Mouse (Mus musculus): ENCODE measurements around the gene Nmrk2. TPM values are rescaled to one million over a fixed set of nuclear protein-coding genes. Genes with fewer than 3 reads are reported as not detected.
"Not testable (repeated sequence)": the region's sequence is repeated elsewhere in the genome, so short reads cannot be mapped to it uniquely, and the experiment has no call there.

Gene Nmrk2
- total RNA-seq, 2 experiments from 2014 or later: 59.7 to 72.8 TPM

GRCm38 (mm10) chr10:81232580-81233225, 30.9 kb upstream of the Nmrk2 start, which contains the start of gene Zfr2:
Gene Zfr2, plus strand, starts transcription at chr10:81233155.
- intact Hi-C loops (cut with DNase I): no loop called here
- TF ChIP-seq CTCF (IDR thresholded peaks at IDR 0.05): no peak
- DNase-seq: peak; percentile 93
- H3K4me3 ChIP-seq: peak within 1 kb of the TSS; percentile 82
- H3K27ac ChIP-seq: peak within 1 kb of the TSS; percentile 85

- no peak for TF ChIP-seq CTCF (IDR thresholded peaks at IDR 0.05)
- intact Hi-C loops (cut with DNase I): no loop called here
- H3K4me3 ChIP-seq: no peak overlapping the region
- no peak for DNase-seq
- no peak overlapping the region for H3K27ac ChIP-seq
Measured at GRCm38 (mm10) chr10:81231436-81231835, 29.6 kb upstream of the Nmrk2 start.

GRCm38 (mm10) chr10:81230438-81231332, 28.8 kb upstream of the Nmrk2 start, which contains the start of gene Atcay:
Gene Atcay, minus strand, starts transcription at chr10:81230833.
- intact Hi-C loops (cut with DNase I): no loop called here
- no peak within 1 kb of the TSS for H3K4me3 ChIP-seq
- no peak within 1 kb of the TSS for H3K27ac ChIP-seq
- TF ChIP-seq CTCF (IDR thresholded peaks at IDR 0.05): peak; percentile 52
- DNase-seq: no peak

- intact Hi-C loops (cut with DNase I): no loop called here
- TF ChIP-seq CTCF (IDR thresholded peaks at IDR 0.05): no peak
- no peak for DNase-seq
- H3K27ac ChIP-seq: no peak overlapping the region
- no peak overlapping the region for H3K4me3 ChIP-seq
Measured at GRCm38 (mm10) chr10:81229735-81230437, 28.0 kb upstream of the Nmrk2 start.

GRCm38 (mm10) chr10:81223731-81224130, 21.9 kb upstream of the Nmrk2 start:
- intact Hi-C loops (cut with DNase I); H3K4me3 ChIP-seq; H3K27ac ChIP-seq; DNase-seq: not testable (repeated sequence)

GRCm38 (mm10) chr10:81221402-81222015, 19.7 kb upstream of the Nmrk2 start:
- no peak for TF ChIP-seq CTCF (IDR thresholded peaks at IDR 0.05)
- no peak overlapping the region for H3K27ac ChIP-seq
- DNase-seq: no peak
- intact Hi-C loops (cut with DNase I): no loop called here
- H3K4me3 ChIP-seq: no peak overlapping the region

GRCm38 (mm10) chr10:81217964-81218363, 16.1 kb upstream of the Nmrk2 start:
- TF ChIP-seq CTCF (IDR thresholded peaks at IDR 0.05): peak; percentile 87
- peak; percentile 81 for DNase-seq
- Histone ChIP-seq H3K27ac (no peak overlapping the region), H3K4me3 (no peak overlapping the region)
- intact Hi-C loops (cut with DNase I): loop anchor here (1.0 kb wide), 1 partner anchor 19 kb away; no protein-coding TSS in a partner anchor

- intact Hi-C loops (cut with DNase I): loop anchor here (1.0 kb wide), 1 partner anchor 18 kb away; no protein-coding TSS in a partner anchor
- not testable (repeated sequence) for H3K4me3 ChIP-seq, H3K27ac ChIP-seq, DNase-seq
- peak; percentile 71 for TF ChIP-seq CTCF (IDR thresholded peaks at IDR 0.05)
Measured at GRCm38 (mm10) chr10:81217267-81217666, 15.4 kb upstream of the Nmrk2 start.

GRCm38 (mm10) chr10:81216810-81217209, 15.0 kb upstream of the Nmrk2 start:
- TF ChIP-seq CTCF (IDR thresholded peaks at IDR 0.05): no peak
- intact Hi-C loops (cut with DNase I): loop anchor here (1.0 kb wide), 1 partner anchor 18 kb away; no protein-coding TSS in a partner anchor
- H3K4me3 ChIP-seq: no peak overlapping the region
- DNase-seq: no peak
- no peak overlapping the region for H3K27ac ChIP-seq

- Histone ChIP-seq H3K4me3 (no peak overlapping the region), H3K27ac (no peak overlapping the region)
- no peak for DNase-seq
- intact Hi-C loops (cut with DNase I): no loop called here
- no peak for TF ChIP-seq CTCF (IDR thresholded peaks at IDR 0.05)
Measured at GRCm38 (mm10) chr10:81216260-81216659, 14.4 kb upstream of the Nmrk2 start.

GRCm38 (mm10) chr10:81210154-81210553, 8.3 kb upstream of the Nmrk2 start:
- intact Hi-C loops (cut with DNase I): no loop called here

GRCm38 (mm10) chr10:81204137-81204536, 2.3 kb upstream of the Nmrk2 start:
- intact Hi-C loops (cut with DNase I): no loop called here
- Histone ChIP-seq H3K27ac (peak overlapping the region; percentile 99), H3K4me3 (no peak overlapping the region)
- peak; percentile 50 for DNase-seq
- TF ChIP-seq CTCF (IDR thresholded peaks at IDR 0.05): no peak

More at GRCm38 (mm10) chr10:81210154-81210553, 8.3 kb upstream of the Nmrk2 start:
- peak; percentile 56 for TF ChIP-seq CTCF (IDR thresholded peaks at IDR 0.05)
- no peak overlapping the region for H3K27ac ChIP-seq
- H3K4me3 ChIP-seq: no peak overlapping the region
- DNase-seq: peak; percentile 47

Data from gastrocnemius, adult 2 months (tissue).